Mouse (Mus musculus): ENCODE measurements around the gene Micu1. TPM values are rescaled to one million over a fixed set of nuclear protein-coding genes. Genes with fewer than 3 reads are reported as not detected.
A peak's percentile ranks its signal among the peaks of the same experiment; 100 is the strongest.

Micu1 gene
- polyA plus RNA-seq, 1 experiment from 2014 or later: 82.0 TPM

- H3K36me3 ChIP-seq (ENCODE audit: control insufficient read depth, insufficient read depth, low read length): peaks cover 16% of the 10 kb centered on the region; the same call in 1 of the 2 replicates
- H3K4me2 ChIP-seq (ENCODE audit: low read depth, low read length): no peak overlapping the region
- H3K9ac ChIP-seq (ENCODE audit: low read depth, low read length): no peak overlapping the region
- no peaks in the 10 kb centered on the region for H3K27me3 ChIP-seq (replicated peaks; ENCODE audit: control insufficient read depth, insufficient read depth, low read length)
- ATAC-seq (ENCODE audit: low read depth) (no peak), DNase-seq (ENCODE audit: low spot score) (no peak)
- no peaks in the 10 kb centered on the region for H3K4me1 ChIP-seq (ENCODE audit: control insufficient read depth, insufficient read depth, low read length)
- H3K27ac ChIP-seq (replicated peaks; ENCODE audit: low read depth, low read length): no peak overlapping the region
- no peaks in the 10 kb centered on the region for H3K9me3 ChIP-seq (ENCODE audit: control insufficient read depth, low read length)
- no peak overlapping the region for H3K4me3 ChIP-seq (ENCODE audit: low read depth, low read length)
- 86% methylated on average over 2 of the region's 2 CpGs for WGBS
These were observed 69.7 kb downstream of the Micu1 start for GRCm38 (mm10) chr10:59772049-59772397.

GRCm38 (mm10) chr10:59773441-59774140 lies 71.3 kb downstream of the Micu1 start:
- peaks cover 16% of the 10 kb centered on the region for H3K36me3 ChIP-seq (ENCODE audit: control insufficient read depth, insufficient read depth, low read length)
- H3K4me3 ChIP-seq (ENCODE audit: low read depth, low read length): no peak overlapping the region
- no peak for DNase-seq (ENCODE audit: low spot score)
- H3K27ac ChIP-seq (replicated peaks; ENCODE audit: low read depth, low read length): no peak overlapping the region
- H3K9ac ChIP-seq (ENCODE audit: low read depth, low read length): no peak overlapping the region
- no peak overlapping the region for H3K4me2 ChIP-seq (ENCODE audit: low read depth, low read length)
- WGBS: 89% methylated on average over 13 of the region's 13 CpGs
- no peaks in the 10 kb centered on the region for H3K4me1 ChIP-seq (ENCODE audit: control insufficient read depth, insufficient read depth, low read length)
- no peak for ATAC-seq (ENCODE audit: low read depth)
- H3K9me3 ChIP-seq (ENCODE audit: control insufficient read depth, low read length): no peaks in the 10 kb centered on the region
- H3K27me3 ChIP-seq (replicated peaks; ENCODE audit: control insufficient read depth, insufficient read depth, low read length): no peaks in the 10 kb centered on the region

GRCm38 (mm10) chr10:59774141-59774534 lies 71.9 kb downstream of the Micu1 start:
- ATAC-seq (ENCODE audit: low read depth) (no peak), DNase-seq (ENCODE audit: low spot score) (no peak)
- 81% methylated on average over 3 of the region's 3 CpGs for WGBS
- Histone ChIP-seq H3K4me2 (ENCODE audit: low read depth, low read length) (no peak overlapping the region), H3K9ac (ENCODE audit: low read depth, low read length) (no peak overlapping the region), H3K4me1 (ENCODE audit: control insufficient read depth, insufficient read depth, low read length) (no peaks in the 10 kb centered on the region), H3K4me3 (ENCODE audit: low read depth, low read length) (no peak overlapping the region), H3K9me3 (ENCODE audit: control insufficient read depth, low read length) (no peaks in the 10 kb centered on the region), H3K27ac (replicated peaks; ENCODE audit: low read depth, low read length) (no peak overlapping the region), H3K27me3 (replicated peaks; ENCODE audit: control insufficient read depth, insufficient read depth, low read length) (no peaks in the 10 kb centered on the region), H3K36me3 (ENCODE audit: control insufficient read depth, insufficient read depth, low read length) (peaks cover 16% of the 10 kb centered on the region)

DNA sequence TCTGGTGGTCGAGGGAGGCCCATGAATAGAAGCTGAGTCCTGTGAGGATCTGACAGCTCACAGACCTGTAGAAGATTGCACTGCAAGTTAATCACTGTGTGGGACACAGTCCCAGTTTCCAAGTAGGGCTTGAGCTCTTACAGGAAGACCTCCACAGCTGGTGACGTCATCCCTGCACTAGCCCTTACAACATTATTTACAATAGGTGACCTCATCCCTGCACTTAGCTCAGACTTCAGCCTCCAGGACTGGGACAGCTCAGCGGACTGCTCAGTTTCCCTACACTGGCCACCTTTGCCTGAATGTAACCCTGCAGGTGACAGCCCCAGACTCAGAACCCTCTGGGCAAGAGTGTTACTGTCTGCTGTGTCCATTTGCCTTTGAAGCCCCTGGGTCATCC lies 75.0 kb downstream of the Micu1 start:
- Histone ChIP-seq H3K27ac (replicated peaks; ENCODE audit: low read depth, low read length) (no peak overlapping the region), H3K9me3 (ENCODE audit: control insufficient read depth, low read length) (no peaks in the 10 kb centered on the region), H3K4me1 (ENCODE audit: control insufficient read depth, insufficient read depth, low read length) (no peaks in the 10 kb centered on the region), H3K36me3 (ENCODE audit: control insufficient read depth, insufficient read depth, low read length) (peaks cover 5% of the 10 kb centered on the region; the same call in 1 of the 2 replicates), H3K4me3 (ENCODE audit: low read depth, low read length) (no peak overlapping the region), H3K4me2 (ENCODE audit: low read depth, low read length) (no peak overlapping the region), H3K9ac (ENCODE audit: low read depth, low read length) (no peak overlapping the region), H3K27me3 (replicated peaks; ENCODE audit: control insufficient read depth, insufficient read depth, low read length) (no peaks in the 10 kb centered on the region)
- peak; percentile 41 for DNase-seq (ENCODE audit: low spot score)
- ATAC-seq (ENCODE audit: low read depth): peak; percentile 18; the same call in 1 of the 2 replicates
- 78% methylated on average over 3 of the region's 3 CpGs for WGBS

DNA sequence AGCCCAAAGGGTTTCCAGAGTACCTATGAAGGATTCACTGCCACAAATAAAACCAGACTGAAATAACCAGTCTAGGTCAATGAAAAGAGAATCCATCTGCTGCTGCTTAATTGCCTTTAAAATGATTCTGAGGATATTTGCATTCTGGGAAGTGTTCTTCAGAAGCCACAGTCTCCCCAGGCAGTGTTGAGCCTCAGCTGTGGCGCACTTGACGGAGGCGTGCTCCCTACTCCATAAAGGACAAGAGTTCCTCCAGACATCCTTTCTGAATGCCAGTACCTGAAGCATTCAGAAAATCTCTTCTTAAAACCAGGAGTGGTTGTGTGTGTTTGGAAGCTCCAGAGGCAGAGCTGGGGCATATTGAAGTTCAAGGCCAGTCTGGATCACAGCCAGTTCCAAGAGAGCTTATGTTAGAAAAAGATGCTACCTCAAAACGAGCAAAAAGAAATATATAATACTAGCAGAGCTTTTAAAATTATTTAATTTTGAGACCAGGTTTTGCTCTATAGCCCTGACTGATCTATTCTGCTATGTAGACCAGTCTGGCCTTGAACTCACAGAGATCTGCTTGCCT lies 75.9 kb downstream of the Micu1 start:
- Histone ChIP-seq H3K9ac (ENCODE audit: low read depth, low read length) (no peak overlapping the region), H3K4me3 (ENCODE audit: low read depth, low read length) (no peak overlapping the region), H3K4me1 (ENCODE audit: control insufficient read depth, insufficient read depth, low read length) (no peaks in the 10 kb centered on the region), H3K27me3 (replicated peaks; ENCODE audit: control insufficient read depth, insufficient read depth, low read length) (no peaks in the 10 kb centered on the region), H3K36me3 (ENCODE audit: control insufficient read depth, insufficient read depth, low read length) (peaks cover 5% of the 10 kb centered on the region; the same call in 1 of the 2 replicates), H3K27ac (replicated peaks; ENCODE audit: low read depth, low read length) (no peak overlapping the region), H3K4me2 (ENCODE audit: low read depth, low read length) (no peak overlapping the region), H3K9me3 (ENCODE audit: control insufficient read depth, low read length) (no peaks in the 10 kb centered on the region)
- WGBS: 92% methylated on average over 4 of the region's 4 CpGs
- no peak for ATAC-seq (ENCODE audit: low read depth)
- no peak for DNase-seq (ENCODE audit: low spot score)

DNA sequence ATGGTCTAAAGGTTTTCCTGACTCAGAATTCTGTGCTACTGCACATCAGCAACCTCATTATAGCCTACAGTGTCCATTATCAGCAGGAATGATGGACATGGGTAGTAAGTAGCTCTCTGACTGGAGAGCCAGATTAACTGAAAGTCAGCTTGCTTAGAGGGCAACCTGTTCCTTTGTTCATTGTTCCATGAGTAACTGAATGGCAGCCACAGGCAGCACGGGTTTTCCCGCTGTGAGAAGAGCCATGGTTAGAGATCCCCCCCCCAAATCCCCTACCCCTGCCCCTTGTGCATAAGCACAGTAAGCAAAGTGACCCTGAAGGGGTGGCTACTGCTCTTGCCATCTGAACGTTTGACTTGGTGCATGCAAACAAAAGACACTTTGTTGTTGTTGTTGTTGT lies 78.4 kb downstream of the Micu1 start:
- H3K27ac ChIP-seq (replicated peaks; ENCODE audit: low read depth, low read length): no peak overlapping the region
- WGBS: 28% methylated on average over 3 of the region's 3 CpGs
- no peak for DNase-seq (ENCODE audit: low spot score)

GRCm38 (mm10) chr10:59781205-59781931 lies 79.1 kb downstream of the Micu1 start:
- ATAC-seq (ENCODE audit: low read depth) (0 out of 2 replicates have a peak, but pooled peaks have one; percentile 60), DNase-seq (ENCODE audit: low spot score) (no peak)
- WGBS: 54% methylated on average over 7 of the region's 7 CpGs

More for the DNA sequence above, 78.4 kb downstream of the Micu1 start:
- no peak overlapping the region for H3K4me3 ChIP-seq (ENCODE audit: low read depth, low read length)
- H3K9me3 ChIP-seq (ENCODE audit: control insufficient read depth, low read length): no peaks in the 10 kb centered on the region
- no peaks in the 10 kb centered on the region for H3K27me3 ChIP-seq (replicated peaks; ENCODE audit: control insufficient read depth, insufficient read depth, low read length)
- peaks cover 5% of the 10 kb centered on the region; the same call in 1 of the 2 replicates for H3K36me3 ChIP-seq (ENCODE audit: control insufficient read depth, insufficient read depth, low read length)
- ATAC-seq (ENCODE audit: low read depth): no peak
- no peak overlapping the region for H3K4me2 ChIP-seq (ENCODE audit: low read depth, low read length)
- no peak overlapping the region for H3K9ac ChIP-seq (ENCODE audit: low read depth, low read length)
- no peaks in the 10 kb centered on the region for H3K4me1 ChIP-seq (ENCODE audit: control insufficient read depth, insufficient read depth, low read length)

GRCm38 (mm10) chr10:59784731-59785685 lies 82.7 kb downstream of the Micu1 start:
- no peak overlapping the region for H3K4me3 ChIP-seq (ENCODE audit: low read depth, low read length)
- ATAC-seq (ENCODE audit: low read depth): peak; percentile 30; the same call in 1 of the 2 replicates
- H3K4me2 ChIP-seq (ENCODE audit: low read depth, low read length): no peak overlapping the region
- WGBS: 62% methylated on average over 18 of the region's 18 CpGs
- H3K4me1 ChIP-seq (ENCODE audit: control insufficient read depth, insufficient read depth, low read length): no peaks in the 10 kb centered on the region
- H3K9me3 ChIP-seq (ENCODE audit: control insufficient read depth, low read length): no peaks in the 10 kb centered on the region
- H3K27me3 ChIP-seq (replicated peaks; ENCODE audit: control insufficient read depth, insufficient read depth, low read length): no peaks in the 10 kb centered on the region
- H3K9ac ChIP-seq (ENCODE audit: low read depth, low read length): no peak overlapping the region
- peaks cover 9% of the 10 kb centered on the region for H3K36me3 ChIP-seq (ENCODE audit: control insufficient read depth, insufficient read depth, low read length)
- no peak overlapping the region for H3K27ac ChIP-seq (replicated peaks; ENCODE audit: low read depth, low read length)
- DNase-seq (ENCODE audit: low spot score): no peak

More at GRCm38 (mm10) chr10:59781205-59781931, 79.1 kb downstream of the Micu1 start:
- Histone ChIP-seq H3K27me3 (replicated peaks; ENCODE audit: control insufficient read depth, insufficient read depth, low read length) (no peaks in the 10 kb centered on the region), H3K9ac (ENCODE audit: low read depth, low read length) (no peak overlapping the region), H3K4me2 (ENCODE audit: low read depth, low read length) (no peak overlapping the region), H3K27ac (replicated peaks; ENCODE audit: low read depth, low read length) (no peak overlapping the region), H3K4me3 (ENCODE audit: low read depth, low read length) (no peak overlapping the region), H3K9me3 (ENCODE audit: control insufficient read depth, low read length) (no peaks in the 10 kb centered on the region), H3K4me1 (ENCODE audit: control insufficient read depth, insufficient read depth, low read length) (no peaks in the 10 kb centered on the region), H3K36me3 (ENCODE audit: control insufficient read depth, insufficient read depth, low read length) (peaks cover 3% of the 10 kb centered on the region; the same call in 1 of the 2 replicates)

Measured in embryonic facial prominence, embryonic 14.5 days (tissue).